Mouse (Mus musculus) heart, adult 10 weeks (tissue): ENCODE measurements around the gene Abhd14b. TPM values are rescaled to one million over a fixed set of nuclear protein-coding genes. Genes with fewer than 3 reads are reported as not detected.

Source experiments
- polyA plus RNA-seq: library from polyadenylated mRNA; stranded (reverse); fragments of 350-450 nt; fragmentation: Illumina TruSeq; extraction: RNeasy Lipid Tissue Mini Kit (QIAGEN cat#74804); gene quantifications from one replicate; pipeline ENCODE4 v1.2.3, GENCODE M21; 2014; ENCODE audit warnings: low read depth, low replicate concordance

The Abhd14b gene
- 18.4 TPM for polyA plus RNA-seq

DNA sequence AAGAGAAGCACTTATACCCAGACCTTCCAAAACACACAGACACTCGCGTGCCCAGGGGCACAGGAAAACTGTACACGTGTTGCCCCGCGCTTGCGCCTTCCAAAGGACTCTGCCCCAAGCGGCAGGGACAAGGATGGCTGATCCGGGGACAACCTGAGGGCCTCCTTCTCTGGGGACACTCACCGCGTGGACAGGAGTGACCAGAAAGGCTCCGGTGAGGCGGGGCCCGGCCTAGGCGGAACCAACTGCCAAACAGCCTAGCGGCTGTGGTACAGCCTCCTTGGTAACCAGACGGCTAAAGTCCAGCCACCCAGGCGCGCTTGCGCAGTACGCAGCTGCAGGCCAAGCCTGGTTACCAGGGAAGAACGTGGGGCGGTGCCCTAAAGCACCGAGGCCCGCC is at the start of gene Abhd14b, which contains the start of gene Abhd14a:
Abhd14b (plus strand) TSS at position 112 of the 400 bp plus-strand sequence.
Abhd14a (minus strand) TSS at position 331 of the 400 bp plus-strand sequence.

DNA sequence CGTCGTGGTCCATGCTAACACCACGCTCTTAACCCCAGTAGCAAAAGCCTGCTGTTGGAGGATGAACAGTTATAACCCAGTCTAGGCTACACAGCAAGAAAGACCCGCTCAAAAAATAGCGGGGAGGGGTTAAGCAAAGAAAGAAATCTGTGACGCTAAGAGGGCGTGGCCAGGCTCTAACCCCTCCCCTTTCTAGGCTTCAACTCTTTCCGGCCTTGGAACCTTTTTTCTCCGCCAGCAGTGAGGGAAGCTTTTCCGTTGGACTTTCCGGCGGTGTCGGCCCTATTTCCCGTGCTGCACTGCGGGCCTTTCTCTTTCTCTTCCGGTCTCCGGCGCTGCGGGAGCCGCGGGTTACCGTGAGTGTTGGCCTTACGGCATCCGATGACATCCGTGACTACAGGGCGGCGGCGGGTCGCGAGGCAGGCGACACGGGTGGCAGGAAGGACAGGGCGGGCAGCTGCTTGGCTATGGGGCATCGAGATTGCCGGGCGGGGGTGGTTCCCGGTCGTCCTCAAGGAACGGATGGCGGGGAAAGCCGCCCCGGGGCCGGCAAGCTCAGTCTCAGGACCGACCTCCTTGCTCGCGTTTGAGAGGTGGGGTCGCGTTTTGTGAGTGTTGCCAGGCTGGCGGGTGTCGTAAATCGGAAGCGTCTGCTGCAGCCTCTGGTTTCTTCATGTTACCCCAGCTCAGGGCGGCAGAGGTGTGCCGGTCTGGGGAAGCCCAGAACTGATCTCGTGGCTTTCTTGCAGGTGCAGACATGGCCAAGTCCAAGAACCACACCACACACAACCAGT is 17.8 kb upstream of the Abhd14b start, which contains the start of gene Rpl29:
Rpl29 (plus strand) TSS at position 234 of the 794 bp plus-strand sequence.

DNA sequence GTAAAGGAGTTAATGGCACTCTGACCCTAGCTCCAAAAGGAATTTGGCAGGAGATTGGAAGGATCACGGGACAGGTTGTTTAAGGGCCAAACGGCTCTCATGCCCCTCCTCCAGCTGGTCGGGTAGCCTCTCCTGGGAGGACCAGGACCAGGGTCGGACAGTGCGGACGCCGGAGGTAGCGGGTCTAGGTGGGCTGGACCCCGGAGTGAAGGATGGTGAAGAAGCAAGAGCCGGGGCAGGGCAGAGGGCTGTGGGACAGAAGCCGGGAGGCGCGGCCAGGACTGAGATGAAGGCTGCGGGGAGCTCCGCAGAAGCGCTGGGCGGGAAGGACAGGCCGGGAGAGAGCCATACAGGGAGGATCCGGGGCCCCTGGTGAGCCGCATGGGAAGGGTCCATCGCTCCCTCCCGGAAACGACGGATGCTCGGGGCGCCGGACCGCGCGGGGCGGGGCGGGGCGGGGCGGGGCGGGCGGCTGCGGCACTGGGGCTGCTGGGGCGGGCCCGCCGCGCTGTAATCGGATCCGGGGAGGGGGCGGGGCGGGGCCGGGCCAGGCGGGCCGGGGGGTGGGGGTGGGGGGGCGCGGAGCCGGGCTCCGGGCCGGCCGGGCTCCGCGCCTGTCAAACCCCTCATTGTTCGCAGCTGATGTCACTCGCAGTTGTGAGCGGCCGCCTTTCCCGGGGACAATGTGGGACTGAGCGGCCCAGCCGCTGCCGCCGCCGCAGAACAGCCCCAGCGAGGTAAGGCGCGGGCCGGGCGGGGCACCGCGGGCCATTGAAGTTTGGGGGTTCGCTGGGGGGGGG is 6.2 kb downstream of the Abhd14b start, which contains the start of gene Pcbp4:
Pcbp4 (plus strand) TSS at position 21 of the 800 bp plus-strand sequence.

DNA sequence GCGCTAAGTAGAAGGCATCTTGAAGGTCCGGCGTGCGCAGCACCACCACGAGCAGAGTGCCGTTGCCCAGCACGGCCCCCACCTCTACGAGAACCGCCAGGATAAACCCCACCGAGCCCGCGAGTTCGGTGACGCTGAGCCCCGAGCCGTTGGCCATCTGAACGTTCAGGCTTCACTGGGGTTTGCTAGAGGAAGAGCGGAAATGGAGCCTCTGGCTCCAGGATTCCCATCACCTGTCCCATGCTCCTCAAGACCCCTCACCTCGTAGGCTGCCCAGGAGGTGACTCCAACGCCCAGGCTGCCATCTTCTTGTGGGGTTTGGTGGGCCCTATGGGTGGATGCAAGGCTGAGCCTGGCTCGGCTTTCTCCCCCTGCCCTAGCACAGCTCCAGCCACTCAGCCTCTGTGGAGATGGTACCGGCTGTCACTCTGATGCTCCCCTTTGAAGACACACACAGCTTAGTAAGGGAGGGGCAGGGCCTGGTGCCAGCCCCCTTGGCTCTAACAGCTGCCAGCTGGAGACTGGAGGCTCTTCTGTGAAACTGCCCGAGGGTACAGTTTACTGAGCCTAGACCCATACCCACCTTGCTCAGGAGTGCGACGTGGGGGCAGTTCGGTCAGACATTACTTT is 18.4 kb downstream of the Abhd14b start, which contains the start of gene Gpr62:
Gpr62 (minus strand) TSS at position 368 of the 630 bp plus-strand sequence.

DNA sequence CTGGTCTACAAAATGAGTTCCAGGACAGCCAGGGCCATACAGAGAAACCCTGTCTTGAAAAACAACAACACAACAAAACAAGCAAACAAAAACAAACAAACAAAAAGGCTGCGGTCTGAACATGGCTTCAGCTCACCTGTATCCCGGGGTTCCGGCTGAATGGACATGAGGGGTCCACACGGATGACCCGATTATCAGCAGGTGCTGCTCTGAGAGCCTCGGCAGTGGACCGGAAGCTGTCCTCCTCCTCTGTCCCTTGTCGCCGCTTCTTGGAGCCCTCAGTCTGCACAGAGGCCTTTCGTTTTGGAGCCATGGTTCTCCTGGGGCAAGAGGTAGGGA is 28.4 kb downstream of the Abhd14b start, which contains the start of gene Rrp9:
Rrp9 (plus strand) TSS at position 301 of the 339 bp plus-strand sequence.

DNA sequence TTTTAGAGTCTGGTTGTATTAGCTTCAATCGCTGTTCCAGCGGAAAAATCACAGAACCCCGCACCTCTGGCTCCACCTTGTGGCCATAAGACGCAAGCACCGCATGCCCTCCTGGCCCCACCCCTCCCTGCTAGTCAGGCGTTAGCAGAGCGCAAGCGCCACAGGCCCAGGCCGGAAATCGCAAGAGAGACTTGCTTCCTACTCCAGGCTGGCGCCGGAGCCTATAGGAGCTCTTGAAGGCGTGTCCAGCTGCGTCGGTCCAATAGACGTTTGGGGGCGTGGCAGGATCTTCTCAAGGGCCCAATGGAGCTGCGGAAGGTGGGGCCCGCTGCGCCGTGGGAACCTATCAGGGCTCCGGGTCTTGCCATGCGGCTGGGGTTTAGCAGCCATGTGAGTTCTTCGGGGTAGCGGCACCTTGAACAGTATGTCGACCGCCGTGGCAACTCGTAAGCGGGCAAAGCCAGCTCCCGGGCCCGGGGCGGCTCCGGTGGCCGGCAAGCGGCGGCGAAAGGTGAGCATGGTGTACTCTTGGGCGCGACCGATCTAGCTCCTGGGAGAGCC is 29.7 kb downstream of the Abhd14b start, which contains the start of gene Parp3:
Parp3 (minus strand) TSS at position 26 of the 561 bp plus-strand sequence.

DNA sequence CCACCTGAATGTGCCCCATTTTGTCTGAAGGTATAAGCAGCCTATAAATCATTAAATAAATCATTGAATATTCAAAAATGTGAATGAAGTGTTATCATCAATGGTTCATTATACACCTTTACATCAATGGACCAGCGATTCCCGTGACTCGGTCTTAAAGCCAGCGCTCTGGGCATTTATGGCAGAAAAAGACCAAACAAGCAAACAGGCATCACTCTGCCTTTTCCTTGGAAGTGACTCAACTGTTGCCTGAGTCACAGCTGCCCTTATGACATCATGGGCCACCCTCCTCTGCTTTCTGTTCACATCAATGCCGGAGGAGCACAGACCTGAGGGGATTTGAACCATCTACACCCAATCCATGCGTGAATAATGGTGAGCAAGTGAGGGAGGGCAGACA is 52.4 kb downstream of the Abhd14b start, which contains the start of gene Iqcf1:
Iqcf1 (plus strand) TSS at position 301 of the 400 bp plus-strand sequence.

Other genes with a start within 250 kb of the Abhd14b start
- 15.2 TPM for gene Ppm1m, start 247.7 kb upstream of the Abhd14b start, polyA plus RNA-seq
- 251 TPM for gene Twf2, start 244.4 kb upstream of the Abhd14b start, polyA plus RNA-seq
- gene Tlr9, start 224.9 kb upstream of the Abhd14b start, polyA plus RNA-seq = 0.37 TPM
- 310 TPM for gene Alas1, start 198.8 kb upstream of the Abhd14b start, polyA plus RNA-seq
- 3.5 TPM for gene Poc1a, start 166.4 kb upstream of the Abhd14b start, polyA plus RNA-seq
- 35.6 TPM for gene Dusp7, start 78.8 kb upstream of the Abhd14b start, polyA plus RNA-seq
- 441 TPM for gene Rpl29, start 18.0 kb upstream of the Abhd14b start, polyA plus RNA-seq
- gene Acy1, start 9.1 kb upstream of the Abhd14b start, polyA plus RNA-seq = 24.2 TPM
- gene Abhd14a, start 219 bp downstream of the Abhd14b start, polyA plus RNA-seq = 22.9 TPM
- 70.8 TPM for gene Pcbp4, start 5.8 kb downstream of the Abhd14b start, polyA plus RNA-seq
- not detected for gene Gpr62, start 18.5 kb downstream of the Abhd14b start, polyA plus RNA-seq
- 21.7 TPM for gene Rrp9, start 28.5 kb downstream of the Abhd14b start, polyA plus RNA-seq
- 36.3 TPM for gene Parp3, start 29.5 kb downstream of the Abhd14b start, polyA plus RNA-seq
- gene Iqcf1, start 52.5 kb downstream of the Abhd14b start, polyA plus RNA-seq = not detected
- gene Iqcf5, start 67.1 kb downstream of the Abhd14b start, polyA plus RNA-seq = not detected
- not detected for gene Iqcf3, start 114.2 kb downstream of the Abhd14b start, polyA plus RNA-seq
- gene Iqcf4, start 123.5 kb downstream of the Abhd14b start, polyA plus RNA-seq = not detected
- not detected for gene Iqcf6, start 179.1 kb downstream of the Abhd14b start, polyA plus RNA-seq
- gene Grm2, start 208.6 kb downstream of the Abhd14b start, polyA plus RNA-seq = not detected
- 53.3 TPM for gene Tex264, start 238.5 kb downstream of the Abhd14b start, polyA plus RNA-seq